Mouse (Mus musculus): ENCODE data around the gene Rabggtb. TPM values are rescaled to one million over a fixed set of nuclear protein-coding genes. Genes with fewer than 3 reads are reported as not detected.
"Not testable (repeated sequence)": the region's sequence is repeated elsewhere in the genome, so short reads cannot be mapped to it uniquely, and the experiment has no call there.

Rabggtb gene
- polyA plus RNA-seq, 1 experiment: 50.9 TPM

GRCm38 (mm10) chr3:153863816-153864215 lies 49.0 kb downstream of the Rabggtb start:
- TF ChIP-seq CTCF (conservative IDR thresholded peaks at IDR 0.05; ENCODE audit: insufficient read depth, insufficient read length, low read depth, low read length) (no peak), POLR2A (IDR thresholded peaks at IDR 0.05; ENCODE audit: low read depth, low read length) (no peak)
- H3K27me3 ChIP-seq (replicated peaks; ENCODE audit: control insufficient read depth, insufficient read depth, low read length): no peaks in the 10 kb centered on the region
- DNase-seq: no peak
- H3K4me3 ChIP-seq (ENCODE audit: insufficient read depth, low read depth, low read length): no peak overlapping the region
- H3K36me3 ChIP-seq (ENCODE audit: control insufficient read depth, insufficient read depth, low read length): no peaks in the 10 kb centered on the region
- H3K27ac ChIP-seq (ENCODE audit: insufficient read depth, low read depth, low read length): no peak overlapping the region
- no peaks in the 10 kb centered on the region for H3K4me1 ChIP-seq (ENCODE audit: control insufficient read depth, insufficient read depth, low read length)
- WGBS: 82% methylated on average over 2 of the region's 2 CpGs

- H3K4me1 ChIP-seq (ENCODE audit: control insufficient read depth, insufficient read depth, low read length); DNase-seq; H3K27ac ChIP-seq (ENCODE audit: insufficient read depth, low read depth, low read length); H3K4me3 ChIP-seq (ENCODE audit: insufficient read depth, low read depth, low read length); H3K27me3 ChIP-seq (replicated peaks; ENCODE audit: control insufficient read depth, insufficient read depth, low read length); H3K36me3 ChIP-seq (ENCODE audit: control insufficient read depth, insufficient read depth, low read length): not testable (repeated sequence)
- 87% methylated on average over 8 of the region's 8 CpGs for WGBS
Measured at GRCm38 (mm10) chr3:153860392-153860791, 52.4 kb downstream of the Rabggtb start.

- WGBS: 83% methylated on average over 10 of the region's 10 CpGs
- H3K27me3 ChIP-seq (replicated peaks; ENCODE audit: control insufficient read depth, insufficient read depth, low read length): no peaks in the 10 kb centered on the region
- TF ChIP-seq POLR2A (IDR thresholded peaks at IDR 0.05; ENCODE audit: low read depth, low read length) (no peak), CTCF (conservative IDR thresholded peaks at IDR 0.05; ENCODE audit: insufficient read depth, insufficient read length, low read depth, low read length) (no peak)
- H3K27ac ChIP-seq (ENCODE audit: insufficient read depth, low read depth, low read length): no peak overlapping the region
- DNase-seq: no peak
- H3K36me3 ChIP-seq (ENCODE audit: control insufficient read depth, insufficient read depth, low read length): no peaks in the 10 kb centered on the region
- no peak overlapping the region for H3K4me3 ChIP-seq (ENCODE audit: insufficient read depth, low read depth, low read length)
- H3K4me1 ChIP-seq (ENCODE audit: control insufficient read depth, insufficient read depth, low read length): no peaks in the 10 kb centered on the region
Measured at GRCm38 (mm10) chr3:153858350-153859001, 54.3 kb downstream of the Rabggtb start.

Other genes starting within 250 kb of the Rabggtb start
- gene St6galnac3, start 187.8 kb downstream of the Rabggtb start, polyA plus RNA-seq (2012; rRNA removed): 2.6 and 3.2 TPM in 2 replicates
- 0.05 and 0.15 TPM in 2 replicates for gene Asb17, start 68.8 kb downstream of the Rabggtb start, polyA plus RNA-seq (2012; rRNA removed)
- 0.04 and 0.06 TPM in 2 replicates for gene Msh4, start 6.9 kb downstream of the Rabggtb start, polyA plus RNA-seq (2012; rRNA removed)
- gene Acadm, start 31.6 kb upstream of the Rabggtb start, polyA plus RNA-seq (2012; rRNA removed): 383 and 404 TPM in 2 replicates
- 0.03 TPM in 1 of 2 replicates, not detected in the other for gene Slc44a5, start 60.4 kb upstream of the Rabggtb start, polyA plus RNA-seq (2012; rRNA removed)